Mouse (Mus musculus) urinary bladder, adult 2 months (tissue): ENCODE measurements around the gene Olfr114. TPM values are rescaled to one million over a fixed set of nuclear protein-coding genes. Genes with fewer than 3 reads are reported as not detected.

Experiments used
- DNase-seq: peaks from one replicate; pipeline ENCODE4 v3.0.0; 2022; ENCODE audit warnings: low spot score
- polyA plus RNA-seq: library from polyadenylated mRNA; depleted of rRNA; stranded (reverse); fragments of >200 nt; gene quantifications from 2 replicates; pipeline ENCODE4 v1.2.3, GENCODE M21; 2012; rRNA removed

Gene Olfr114
- not detected in 2 replicates for polyA plus RNA-seq

DNA sequence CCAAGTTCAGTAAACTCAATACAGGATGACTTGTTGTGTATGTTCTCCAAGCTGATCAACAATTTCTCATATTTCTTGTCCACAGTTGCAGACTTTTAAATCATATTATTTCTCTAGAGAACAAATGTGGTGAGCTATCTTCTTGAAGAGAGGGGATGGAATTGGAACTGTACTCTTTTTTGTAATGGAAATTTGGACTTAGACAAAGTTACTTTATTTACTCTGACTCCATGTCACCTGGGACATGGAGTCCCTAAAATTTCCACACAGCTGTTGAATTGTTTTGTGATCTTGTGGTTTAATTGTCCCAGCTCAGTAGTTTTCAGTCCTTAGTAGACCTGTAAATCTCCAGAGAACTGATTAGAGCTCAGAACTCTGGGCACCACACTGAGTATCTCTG, at the start of gene Olfr114:
Olfr114 (minus strand) TSS at position 101 of the 400 bp plus-strand sequence.
- no peak for DNase-seq

DNA sequence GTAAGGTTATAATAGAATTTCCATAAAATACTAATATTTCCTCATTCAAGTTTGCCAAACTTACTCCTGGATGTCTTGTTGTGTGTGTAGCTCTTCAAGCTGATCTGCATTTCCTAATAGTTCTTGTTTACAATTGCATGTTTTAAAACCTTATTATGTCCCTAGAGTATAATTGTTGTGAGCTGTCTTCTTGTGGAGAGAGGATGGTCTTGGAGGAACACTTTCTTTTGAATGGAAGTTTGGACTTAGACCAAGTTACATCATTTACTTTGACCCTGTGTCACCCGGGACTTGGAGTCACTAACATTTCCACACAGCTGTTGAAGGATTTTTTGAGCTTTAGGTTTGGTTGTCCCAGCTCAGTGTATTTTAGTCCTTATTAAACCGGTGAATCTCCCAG, 34.5 kb upstream of the Olfr114 start, which contains the start of the genes Olfr115 and Olfr116:
Olfr115 (minus strand) TSS at position 101 of the 400 bp plus-strand sequence.
Olfr116 (minus strand) TSS at position 191 of the 400 bp plus-strand sequence.
- no peak for DNase-seq

DNA sequence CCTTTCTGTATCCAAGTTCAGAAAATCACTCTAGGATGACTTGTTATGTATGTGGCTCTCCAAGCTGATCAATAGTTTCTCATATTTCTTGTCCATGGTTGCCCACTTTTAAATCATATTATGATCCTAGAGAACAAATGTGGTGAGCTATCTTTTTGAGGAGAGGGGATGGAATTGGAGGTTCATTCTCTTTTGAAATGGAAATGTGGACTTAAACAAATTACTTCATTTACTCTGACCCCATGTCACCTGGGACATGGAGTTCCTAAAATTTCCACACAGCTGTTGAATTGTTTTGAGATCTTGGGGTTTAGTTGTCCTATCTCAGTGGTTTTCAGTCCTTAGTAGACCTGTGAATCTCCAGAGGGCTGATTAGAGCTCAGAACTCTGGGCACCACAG, 15.0 kb downstream of the Olfr114 start, which contains the start of gene Olfr113:
Olfr113 (minus strand) TSS at position 101 of the 400 bp plus-strand sequence.
- no peak for DNase-seq

DNA sequence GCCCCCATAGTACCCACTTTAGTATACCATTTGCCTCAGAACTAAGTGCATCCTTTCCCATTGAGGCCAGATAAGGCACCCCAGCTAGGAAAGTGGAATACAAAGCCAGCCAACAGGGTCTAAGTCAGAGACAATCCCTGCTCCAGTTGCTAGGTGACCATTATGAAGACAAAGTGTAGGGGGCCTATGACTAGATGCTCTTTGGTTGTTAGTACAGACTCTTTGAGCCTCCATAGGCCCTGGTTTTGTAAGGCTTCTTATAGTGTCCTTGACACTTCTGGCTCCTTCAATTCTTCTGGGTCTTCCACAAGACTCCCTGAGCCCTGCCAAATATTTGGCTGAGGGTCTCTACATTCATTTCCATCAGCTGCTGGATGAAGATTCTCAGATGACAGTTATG, 23.2 kb downstream of the Olfr114 start, which contains the start of gene Olfr112:
Olfr112 (minus strand) TSS at position 101 of the 400 bp plus-strand sequence.
- no peak for DNase-seq

DNA sequence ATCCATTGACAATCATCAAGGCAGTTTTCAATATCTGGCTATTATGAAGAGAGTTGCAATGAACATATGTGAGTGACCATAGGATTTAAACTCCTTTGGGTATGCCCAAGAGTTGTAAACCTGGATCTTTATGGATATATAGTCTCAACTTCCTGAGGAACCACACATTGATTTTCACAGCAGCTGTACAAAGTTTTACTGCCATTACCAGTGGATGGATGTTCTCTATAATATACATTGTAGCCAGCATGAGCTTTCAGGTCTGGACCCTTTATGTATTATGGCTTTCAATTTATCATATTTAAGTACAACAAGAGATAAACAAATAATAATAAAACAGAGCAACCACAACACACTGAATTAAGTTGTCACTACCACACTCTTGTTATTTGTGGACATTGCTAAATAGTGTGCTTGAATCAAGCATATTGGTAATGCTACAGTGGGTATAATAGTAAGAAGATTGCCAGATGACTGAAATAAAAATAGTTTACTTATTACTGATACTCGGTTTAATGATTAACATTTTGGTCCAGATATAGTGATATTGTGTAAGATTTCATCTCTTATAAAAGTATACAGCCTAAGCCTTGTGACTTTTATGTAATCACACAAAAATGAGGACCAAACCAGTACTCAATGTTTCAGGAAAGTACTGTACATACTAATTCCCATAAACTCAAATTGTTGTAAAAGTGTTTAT, 33.5 kb downstream of the Olfr114 start:
- no peak for DNase-seq

DNA sequence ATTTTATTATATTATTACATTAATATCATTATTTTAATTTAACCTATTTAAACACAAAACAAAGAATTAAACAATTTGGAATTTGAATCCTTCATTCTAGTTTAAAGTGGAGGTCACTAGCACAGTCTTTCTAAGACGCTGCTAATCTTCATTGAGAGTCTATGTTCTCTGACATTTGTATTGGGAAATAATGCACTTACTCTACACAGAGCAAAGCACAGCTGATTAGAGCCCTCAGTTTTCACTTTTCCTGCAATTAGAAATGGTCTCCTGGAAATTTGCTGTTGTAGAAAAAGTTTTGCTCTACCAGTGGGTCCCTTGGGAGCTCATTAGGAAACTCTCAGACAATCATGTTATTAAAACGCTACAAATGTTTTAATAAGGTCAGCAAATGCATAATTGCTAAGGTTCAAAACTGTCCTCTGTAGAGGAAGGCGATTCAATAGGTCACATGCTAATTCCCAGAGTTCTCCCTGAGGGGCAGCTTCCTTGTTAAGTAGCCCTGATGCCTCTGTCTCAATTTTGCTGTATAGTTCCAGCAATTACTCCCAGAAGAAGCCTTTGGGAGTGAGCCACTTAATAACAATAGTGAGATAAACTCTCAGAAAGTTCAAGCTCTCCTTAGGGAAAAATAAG, 48.6 kb downstream of the Olfr114 start:
- DNase-seq: no peak

DNA sequence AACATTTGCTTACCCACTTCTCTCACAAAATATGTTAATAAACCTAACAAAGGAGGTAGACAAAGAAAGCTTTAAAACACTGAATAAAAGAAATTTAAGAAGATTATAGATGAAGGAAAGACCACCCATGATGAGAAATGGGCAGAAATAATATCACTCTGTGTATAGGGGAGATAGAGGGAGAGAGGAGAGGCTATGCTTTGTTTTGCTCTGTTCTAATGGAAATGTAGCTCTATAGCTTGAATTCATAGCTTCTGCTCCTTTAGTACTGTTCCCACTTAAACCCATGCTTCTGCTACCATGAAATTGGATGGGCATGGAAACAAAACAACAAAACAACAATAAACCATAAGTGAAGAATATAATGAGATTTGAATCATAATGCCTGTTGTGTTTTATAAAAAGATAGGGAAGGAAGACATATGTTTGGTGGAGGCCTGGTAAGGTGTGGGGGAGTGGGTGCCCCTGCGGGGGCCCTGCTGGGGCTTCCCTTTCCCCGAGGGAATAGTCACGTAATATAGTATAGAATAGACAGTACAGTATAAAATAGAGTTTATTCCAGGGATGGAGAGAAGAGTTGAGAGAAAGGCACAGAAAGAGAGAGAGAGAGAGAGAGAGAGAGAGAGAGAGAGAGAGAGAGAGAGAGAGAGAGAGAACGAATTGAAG, 51.0 kb downstream of the Olfr114 start:
- DNase-seq: no peak

Other genes starting within 250 kb of the Olfr114 start
- not detected in 2 replicates for gene Olfr104-ps, start 233.2 kb downstream of the Olfr114 start, polyA plus RNA-seq
- gene Olfr105-ps, start 213.7 kb downstream of the Olfr114 start, polyA plus RNA-seq: not detected in 2 replicates
- gene Olfr106-ps, start 202.3 kb downstream of the Olfr114 start, polyA plus RNA-seq: not detected in 2 replicates
- not detected in 2 replicates for gene Olfr107, start 193.5 kb downstream of the Olfr114 start, polyA plus RNA-seq
- not detected in 2 replicates for gene Olfr108, start 147.3 kb downstream of the Olfr114 start, polyA plus RNA-seq
- gene Olfr109, start 133.8 kb downstream of the Olfr114 start, polyA plus RNA-seq: not detected in 2 replicates
- 0.35 and 0.47 TPM in 2 replicates for gene H2-M2, start 109.2 kb downstream of the Olfr114 start, polyA plus RNA-seq
- gene Olfr110, start 100.3 kb downstream of the Olfr114 start, polyA plus RNA-seq: not detected in 2 replicates
- gene Olfr111, start 84.7 kb downstream of the Olfr114 start, polyA plus RNA-seq: 0.03 and 0.04 TPM in 2 replicates
- gene Olfr112, start 23.3 kb downstream of the Olfr114 start, polyA plus RNA-seq: not detected in 2 replicates
- gene Olfr113, start 15.1 kb downstream of the Olfr114 start, polyA plus RNA-seq: not detected in 2 replicates
- gene Olfr115, start 34.4 kb upstream of the Olfr114 start, polyA plus RNA-seq: not detected in 2 replicates
- gene Olfr116, start 34.5 kb upstream of the Olfr114 start, polyA plus RNA-seq: not detected in 2 replicates
- gene Olfr117, start 71.0 kb upstream of the Olfr114 start, polyA plus RNA-seq: not detected in 2 replicates
- not detected in 2 replicates for gene Olfr118, start 74.2 kb upstream of the Olfr114 start, polyA plus RNA-seq
- gene Olfr119, start 103.8 kb upstream of the Olfr114 start, polyA plus RNA-seq: not detected in 2 replicates
- gene Olfr120, start 129.1 kb upstream of the Olfr114 start, polyA plus RNA-seq: not detected in 2 replicates
- not detected in 2 replicates for gene Olfr121, start 156.1 kb upstream of the Olfr114 start, polyA plus RNA-seq
- gene Olfr122, start 175.9 kb upstream of the Olfr114 start, polyA plus RNA-seq: not detected in 2 replicates
- not detected in 2 replicates for gene Olfr123, start 200.8 kb upstream of the Olfr114 start, polyA plus RNA-seq
- gene Olfr124, start 207.1 kb upstream of the Olfr114 start, polyA plus RNA-seq: not detected in 2 replicates
- not detected in 2 replicates for gene Olfr125, start 240.2 kb upstream of the Olfr114 start, polyA plus RNA-seq